Mouse (Mus musculus): Measurements from ENCODE around the gene Pgs1. TPM values are rescaled to one million over a fixed set of nuclear protein-coding genes. Genes with fewer than 3 reads are reported as not detected.
A peak's percentile ranks its signal among the peaks of the same experiment; 100 is the strongest.

Gene Pgs1
- total and polyA plus RNA-seq, 3 experiments: 38.1 to 60.5 (median 50.8) TPM

GRCm38 (mm10) chr11:118008843-118009242 lies 22.8 kb downstream of the Pgs1 start:
- peaks cover 78 to 97% of the 10 kb centered on the region in 2 experiments for H3K36me3 ChIP-seq (replicated peaks in 1 of 2; ENCODE audit: control insufficient read depth in 1 of 2, insufficient read depth in 1 of 2, low read length in 1 of 2)
- no peaks in the 10 kb centered on the region for H3K27me3 ChIP-seq (replicated peaks)
- H3K4me1 ChIP-seq (ENCODE audit: control insufficient read depth in 1 of 2, insufficient read depth in 2 of 2): peaks cover 16 to 51% of the 10 kb centered on the region in 2 experiments
- H3K27ac ChIP-seq (ENCODE audit: insufficient read depth, low read depth): 0 out of 2 replicates have a peak overlapping the region, but pooled peaks have one; percentile 5
- dilution Hi-C loops (cut with MboI; ENCODE audit: extremely low pct_ligation_motif_present, extremely low pct_unique_long_range_greater_than_20kb, low sequenced_read_pairs) (no loop called here), in situ Hi-C loops (cut with MboI; ENCODE audit: low pct_ligation_motif_present, low pct_unique_long_range_greater_than_20kb, low sequenced_read_pairs) (no loop called here)
- no peak overlapping the region for H3K4me3 ChIP-seq (replicated peaks in 1 of 3; ENCODE audit: low read depth in 2 of 3, low read length in 2 of 3, poor library complexity in 1 of 3)
- TF ChIP-seq PAX5 (IDR thresholded peaks at IDR 0.05; ENCODE audit: low read length): no peak
- no peak for TF ChIP-seq CHD1 (IDR thresholded peaks at IDR 0.05; ENCODE audit: low read depth, low read length)
- no peak for TF ChIP-seq SIN3A (IDR thresholded peaks at IDR 0.05; ENCODE audit: low read length)
- no peak for TF ChIP-seq UBTF (IDR thresholded peaks at IDR 0.05; ENCODE audit: low read depth, low read length)
- TF ChIP-seq TBP (conservative IDR thresholded peaks at IDR 0.05; ENCODE audit: low read depth, low read length): no peak
- TF ChIP-seq ZMIZ1 (IDR thresholded peaks at IDR 0.05; ENCODE audit: low read depth, low read length): no peak
- TF ChIP-seq BHLHE40 (IDR thresholded peaks at IDR 0.05; ENCODE audit: low read depth, low read length): no peak
- no peak for TF ChIP-seq JUND (conservative IDR thresholded peaks at IDR 0.05; ENCODE audit: low read depth, low read length)
- no peak for TF ChIP-seq MEF2A (IDR thresholded peaks at IDR 0.05; ENCODE audit: borderline replicate concordance, low read depth, low read length)
- no peak for TF ChIP-seq TCF12 (IDR thresholded peaks at IDR 0.05; ENCODE audit: low read depth, low read length)
- TF ChIP-seq EP300 (IDR thresholded peaks at IDR 0.05; ENCODE audit: low read length): no peak
- H3K9ac ChIP-seq (ENCODE audit: insufficient read depth, low read depth): no peak overlapping the region
- no peak for DNase-seq (ENCODE audit: extremely low read depth)
- no peaks in the 10 kb centered on the region for H3K9me3 ChIP-seq (replicated peaks; ENCODE audit: low read length)
- H3K79me2 ChIP-seq (replicated peaks; ENCODE audit: control insufficient read depth, extremely low read depth, insufficient read depth, poor library complexity, severe bottlenecking): peaks cover 29% of the 10 kb centered on the region
- H3K4me2 ChIP-seq (ENCODE audit: insufficient read depth, low read depth, poor library complexity, severe bottlenecking): no peak overlapping the region

GRCm38 (mm10) chr11:118009865-118010571 lies 23.9 kb downstream of the Pgs1 start:
- dilution Hi-C loops (cut with MboI; ENCODE audit: extremely low pct_ligation_motif_present, extremely low pct_unique_long_range_greater_than_20kb, low sequenced_read_pairs): no loop called here
- Histone ChIP-seq H3K4me2 (ENCODE audit: insufficient read depth, low read depth, poor library complexity, severe bottlenecking) (no peak overlapping the region), H3K4me3 (replicated peaks in 1 of 3; ENCODE audit: low read depth in 2 of 3, low read length in 2 of 3, poor library complexity in 1 of 3) (no peak overlapping the region), H3K9me3 (replicated peaks; ENCODE audit: low read length) (no peaks in the 10 kb centered on the region), H3K9ac (ENCODE audit: insufficient read depth, low read depth) (no peak overlapping the region), H3K27me3 (replicated peaks) (no peaks in the 10 kb centered on the region), H3K27ac (ENCODE audit: insufficient read depth, low read depth) (no peak overlapping the region), H3K4me1 (ENCODE audit: control insufficient read depth in 1 of 2, insufficient read depth in 2 of 2) (peaks cover 23 to 63% of the 10 kb centered on the region in 2 experiments), H3K36me3 (replicated peaks in 1 of 2; ENCODE audit: control insufficient read depth in 1 of 2, insufficient read depth in 1 of 2, low read length in 1 of 2) (peaks cover 77 to 97% of the 10 kb centered on the region in 2 experiments), H3K79me2 (replicated peaks; ENCODE audit: control insufficient read depth, extremely low read depth, insufficient read depth, poor library complexity, severe bottlenecking) (peaks cover 29% of the 10 kb centered on the region)
- DNase-seq (ENCODE audit: extremely low read depth): no peak
- no peak for TF ChIP-seq RCOR1 (conservative IDR thresholded peaks at IDR 0.05; ENCODE audit: low read depth, low read length)
- TF ChIP-seq ZMIZ1 (IDR thresholded peaks at IDR 0.05; ENCODE audit: low read depth, low read length): no peak
- TF ChIP-seq CTCF (conservative IDR thresholded peaks at IDR 0.05 in 1 of 2, IDR thresholded peaks at IDR 0.05 in 1 of 2; ENCODE audit: low read depth in 2 of 2, low read length in 2 of 2): no peak
- in situ Hi-C loops (cut with MboI; ENCODE audit: low pct_ligation_motif_present, low pct_unique_long_range_greater_than_20kb, low sequenced_read_pairs): loop anchor here (5.0 kb wide), 1 partner anchor 43 kb away; no protein-coding TSS in a partner anchor
